33 mouse cellular contexts compared by ENCODE assay signal in the genomic region with DNA sequence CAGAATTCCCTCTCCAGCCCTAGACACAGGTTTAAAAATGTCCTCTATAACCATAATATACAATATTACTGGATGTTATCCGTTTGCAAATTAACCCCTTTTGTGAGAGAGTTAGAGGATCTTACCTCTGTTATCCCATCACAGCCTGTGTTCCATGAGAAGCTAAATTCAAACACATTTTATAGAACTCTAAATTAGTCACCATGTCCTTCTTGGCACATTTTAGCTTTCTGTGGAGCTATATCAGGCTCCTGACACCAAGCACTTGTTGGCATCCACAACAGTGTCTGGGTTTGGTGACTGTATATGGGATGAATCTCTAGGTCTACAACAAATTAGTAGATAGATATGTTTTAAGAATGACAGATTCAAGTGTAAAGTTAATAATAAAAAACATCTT.
"Had no signal": no experiment of that assay in that cellular context is flagged by ENCODE, and none has a peak within 500 bp of the region (broad histone marks: within the 10 kb centered on the region; RNA-seq: fewer than 3 reads in every experiment).

No protein-coding gene starts in this region.

- H3K27ac ChIP-seq: heart, embryonic 13.5 days; heart, embryonic 15.5 days; hindbrain, embryonic 10.5 days; hindbrain, embryonic 12.5 days; hindbrain, embryonic 13.5 days; hindbrain, embryonic 14.5 days; hindbrain, embryonic 15.5 days; hindbrain, postnatal 0 days; intestine, embryonic 15.5 days; kidney, embryonic 15.5 days; kidney, postnatal 0 days; layer of hippocampus, adult 2 months had no signal

- ATAC-seq: hindbrain, embryonic 16.5 days; hindbrain, postnatal 0 days; inflammation-experienced regulatory T-cells, adult 6 months; intestine, embryonic 15.5 days; intestine, embryonic 16.5 days; intestine, postnatal 0 days had no signal

- DNase-seq: heart, postnatal 10 days; heart, postnatal 14 days; heart, postnatal 36 days; heart, postnatal 4 days; kidney, adult 11 months; kidney, adult 18-20 months; kidney, adult 2 months; kidney, adult 8-10 months; kidney, adult 9 months; kidney, postnatal 10 days; kidney, postnatal 14 days; kidney, postnatal 25 days; kidney, postnatal 36 days; kidney, postnatal 4 days; layer of hippocampus, adult 9-11 months; layer of hippocampus, postnatal 36 days had no signal

- H3K4me3 ChIP-seq: heart, embryonic 12.5 days; heart, embryonic 13.5 days; heart, embryonic 15.5 days; hindbrain, embryonic 10.5 days; hindbrain, embryonic 12.5 days; hindbrain, embryonic 13.5 days; hindbrain, embryonic 15.5 days; intestine, embryonic 15.5 days; kidney, embryonic 15.5 days; layer of hippocampus, adult 2 months had no signal
